Mouse (Mus musculus) forebrain, embryonic 15.5 days (tissue): ENCODE data around the gene Uba3. TPM values are rescaled to one million over a fixed set of nuclear protein-coding genes. Genes with fewer than 3 reads are reported as not detected.

ENCODE experiments used
- ATAC-seq: fragments of 200-750 bp; cut with Nextera tagmentation; replicated peaks from 2 replicates; pipeline ENCODE4 v1.8.0; 2017; ENCODE audit warnings: mild to moderate bottlenecking, moderate TSS enrichment, moderate library complexity
- H3K27ac ChIP-seq: fragments of 300-500 bp; sonication (generic); replicated peaks from 2 replicates; pipeline ENCODE4 v1.5.1; 2015; ENCODE audit warnings: mild to moderate bottlenecking, inconsistent platforms
- H3K27me3 ChIP-seq: fragments of 300-500 bp; sonication (generic); 2 replicates; pipeline ENCODE4 v1.6.1; 2015; ENCODE audit warnings: inconsistent platforms
- H3K36me3 ChIP-seq: fragments of 300-500 bp; sonication (generic); 2 replicates; pipeline ENCODE4 v1.6.1; 2015; ENCODE audit warnings: mild to moderate bottlenecking, inconsistent platforms
- H3K4me1 ChIP-seq: fragments of 300-500 bp; sonication (generic); 2 replicates; pipeline ENCODE4 v1.6.1; 2015; ENCODE audit warnings: inconsistent platforms
- H3K4me2 ChIP-seq: fragments of 300-500 bp; sonication (generic); replicated peaks from 2 replicates; pipeline ENCODE4 v1.6.1; 2015; ENCODE audit warnings: mild to moderate bottlenecking, inconsistent platforms
- H3K4me3 ChIP-seq: fragments of 300-500 bp; sonication (generic); 2 replicates; pipeline ENCODE4 v1.5.1; 2015; ENCODE audit warnings: mild to moderate bottlenecking, inconsistent platforms
- H3K9ac ChIP-seq: fragments of 300-500 bp; sonication (generic); replicated peaks from 2 replicates; pipeline ENCODE4 v1.6.1; 2015; ENCODE audit warnings: mild to moderate bottlenecking, inconsistent platforms
- H3K9me3 ChIP-seq: fragments of 300-500 bp; sonication (generic); 2 replicates; pipeline ENCODE4 v1.6.1; 2016; ENCODE audit warnings: inconsistent platforms
- WGBS: fragments of 180-500 bp; shearing (Covaris S2); methylation state at CpG from one replicate; pipeline ENCODE4 v1.1.7; 2015; ENCODE audit warnings: mixed read lengths; 5-methylcytosine and 5-hydroxymethylcytosine counted together
- polyA plus RNA-seq: library from polyadenylated mRNA; unstranded; fragments of >200 nt; fragmentation: Nextera tagmentation; extraction: Ambion mirVana; gene quantifications from 2 replicates; pipeline ENCODE4 v1.2.1, GENCODE M21; 2015

Gene Uba3
- polyA plus RNA-seq, 1 experiment from 2014 or later: 102 TPM

DNA sequence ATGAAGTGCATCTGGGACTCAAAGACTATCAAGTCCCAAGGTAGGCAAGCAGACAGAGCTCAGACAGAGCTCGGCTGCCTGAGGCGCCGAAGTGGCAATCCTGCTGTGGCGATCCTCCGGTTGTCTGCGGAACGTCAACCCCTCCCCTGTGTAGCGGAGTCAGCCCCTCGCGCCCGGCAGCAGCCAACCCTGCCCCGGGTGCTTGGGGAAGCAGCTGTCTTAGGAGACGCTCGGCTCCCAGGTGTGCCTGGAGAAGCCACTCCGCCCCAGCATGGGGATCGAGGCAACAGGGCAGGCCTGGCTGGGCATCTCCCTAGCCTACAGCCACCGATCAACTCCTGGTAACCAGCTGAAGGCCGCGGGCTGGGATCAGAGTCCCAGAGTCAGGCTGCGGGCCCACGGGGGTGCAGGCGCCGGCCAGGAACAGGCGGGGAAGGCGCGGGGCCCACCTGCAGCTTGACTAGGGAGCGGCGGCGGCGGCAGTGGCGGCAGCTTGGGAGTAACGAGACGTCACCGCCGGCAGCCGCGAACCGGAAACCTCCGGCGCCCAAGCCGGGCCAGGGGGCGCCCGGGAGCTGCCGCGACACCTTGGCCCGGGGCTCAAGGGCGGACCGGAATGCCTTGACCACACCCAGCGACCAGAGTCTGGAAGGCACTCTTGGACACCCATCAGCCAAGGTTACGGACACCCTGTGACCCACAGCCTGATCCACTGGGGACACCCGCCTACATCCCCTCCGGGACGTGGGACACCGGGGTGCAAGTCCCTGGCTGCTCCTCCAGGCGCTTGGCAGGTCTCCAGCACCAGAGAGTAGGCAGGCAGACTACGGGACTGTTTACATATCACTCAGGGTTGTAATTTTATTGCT, 56.8 kb downstream of the Uba3 start, which contains the start of gene Eogt:
TSS of gene Eogt (minus strand) at position 800 of the 869 bp plus-strand sequence.
- peak; percentile 75 for ATAC-seq
- WGBS: under 1% methylated on average over 56 of the region's 56 CpGs
- H3K9me3 ChIP-seq: no peaks in the 10 kb centered on the region
- H3K36me3 ChIP-seq: peaks cover 2% of the 10 kb centered on the region; the same call in 1 of the 2 replicates
- peaks cover 20% of the 10 kb centered on the region for H3K4me1 ChIP-seq
- H3K4me3 ChIP-seq: peak within 1 kb of the TSS; percentile 63
- peak within 1 kb of the TSS; percentile 61 for H3K27ac ChIP-seq
- no peaks in the 10 kb centered on the region for H3K27me3 ChIP-seq
- H3K9ac ChIP-seq: peak within 1 kb of the TSS; percentile 72
- H3K4me2 ChIP-seq: peak within 1 kb of the TSS; percentile 97

DNA sequence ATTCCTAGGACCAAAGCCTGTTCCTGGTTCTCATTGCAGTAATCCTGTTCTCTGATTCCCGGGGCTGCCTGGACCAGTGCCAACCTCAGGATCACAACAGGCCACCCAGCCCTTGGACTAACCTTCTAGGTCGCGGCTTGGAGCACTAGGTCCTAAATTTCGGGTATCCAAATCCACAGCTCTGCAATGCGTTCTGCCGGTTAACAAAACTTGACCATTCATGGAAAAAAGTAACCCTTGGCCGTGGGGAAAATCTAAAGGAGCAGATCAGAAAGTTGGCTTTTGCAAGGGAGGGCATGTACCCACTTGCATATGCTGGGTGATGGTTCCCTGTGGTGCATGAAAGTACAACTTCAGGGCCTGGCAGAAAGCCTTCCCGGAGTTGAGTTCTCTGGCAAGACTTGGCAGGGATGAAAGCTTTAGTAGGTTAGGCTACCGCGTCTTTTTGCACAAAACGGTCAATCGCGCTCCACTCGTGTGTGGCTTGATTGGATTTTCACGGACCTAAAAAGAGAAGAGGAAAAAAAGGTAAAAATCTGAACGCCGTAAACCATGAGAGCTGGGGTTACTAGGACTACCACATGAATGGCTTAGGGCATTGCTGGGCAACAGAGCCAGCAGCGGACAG, 57.6 kb downstream of the Uba3 start:
- WGBS: 14% methylated on average over 18 of the region's 18 CpGs
- Histone ChIP-seq H3K9ac (peak overlapping the region; percentile 72), H3K4me2 (peak overlapping the region; percentile 97), H3K9me3 (no peaks in the 10 kb centered on the region), H3K4me3 (peak overlapping the region; percentile 63), H3K36me3 (no peaks in the 10 kb centered on the region), H3K27me3 (no peaks in the 10 kb centered on the region), H3K4me1 (peaks cover 20% of the 10 kb centered on the region), H3K27ac (peak overlapping the region; percentile 61)
- peak; percentile 27 for ATAC-seq

DNA sequence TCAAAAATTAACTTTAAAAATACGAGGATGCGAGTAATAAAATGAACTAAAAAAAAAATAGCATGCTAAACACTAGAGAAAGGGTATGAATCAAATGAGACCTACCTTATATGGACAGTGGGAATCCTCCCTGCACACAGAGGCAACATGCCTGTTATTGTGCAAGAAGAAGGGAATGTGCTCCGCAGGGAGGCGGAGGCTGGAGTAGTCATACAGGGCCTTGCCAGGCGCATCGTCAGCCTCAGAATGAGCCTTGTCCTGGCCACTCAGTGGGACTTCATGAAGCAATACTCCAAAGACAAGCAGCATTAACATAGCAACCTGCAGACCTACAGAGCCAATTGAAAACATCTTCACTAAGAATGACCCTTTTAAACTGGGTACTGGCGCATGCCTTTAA, 60.3 kb downstream of the Uba3 start:
- Histone ChIP-seq H3K4me3 (no peak overlapping the region), H3K36me3 (no peaks in the 10 kb centered on the region), H3K27me3 (no peaks in the 10 kb centered on the region), H3K4me2 (no peak overlapping the region), H3K27ac (no peak overlapping the region), H3K9ac (no peak overlapping the region), H3K9me3 (no peaks in the 10 kb centered on the region), H3K4me1 (peaks cover 20% of the 10 kb centered on the region)
- ATAC-seq: no peak
- 88% methylated on average over 7 of the region's 7 CpGs for WGBS

DNA sequence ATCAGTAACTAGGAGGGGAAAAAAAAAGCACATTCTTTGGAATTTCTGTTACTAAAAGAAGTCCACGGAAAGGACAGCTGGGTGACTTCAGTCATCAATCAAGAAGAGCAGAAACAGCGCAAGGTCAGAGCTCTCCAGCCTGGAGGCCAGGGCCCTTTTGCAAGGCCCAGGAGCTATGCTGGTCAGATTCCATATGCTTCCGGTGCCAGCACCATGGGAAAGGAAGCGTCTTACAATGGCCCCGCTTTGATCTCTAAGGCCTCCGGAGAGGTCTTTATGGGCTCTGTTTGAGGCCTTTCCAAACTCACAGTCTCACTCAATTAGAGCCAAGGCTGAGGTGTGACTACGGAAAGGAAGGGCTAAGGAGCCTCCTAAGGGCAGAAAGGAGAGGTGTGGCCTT, 61.1 kb downstream of the Uba3 start:
- Histone ChIP-seq H3K4me1 (peaks cover 17% of the 10 kb centered on the region), H3K4me3 (no peak overlapping the region), H3K27ac (no peak overlapping the region), H3K27me3 (no peaks in the 10 kb centered on the region), H3K9me3 (no peaks in the 10 kb centered on the region), H3K36me3 (0 out of 2 replicates have a peak, but pooled peaks cover 1% of the 10 kb centered on the region), H3K9ac (no peak overlapping the region), H3K4me2 (no peak overlapping the region)
- 42% methylated on average over 7 of the region's 7 CpGs for WGBS
- no peak for ATAC-seq

DNA sequence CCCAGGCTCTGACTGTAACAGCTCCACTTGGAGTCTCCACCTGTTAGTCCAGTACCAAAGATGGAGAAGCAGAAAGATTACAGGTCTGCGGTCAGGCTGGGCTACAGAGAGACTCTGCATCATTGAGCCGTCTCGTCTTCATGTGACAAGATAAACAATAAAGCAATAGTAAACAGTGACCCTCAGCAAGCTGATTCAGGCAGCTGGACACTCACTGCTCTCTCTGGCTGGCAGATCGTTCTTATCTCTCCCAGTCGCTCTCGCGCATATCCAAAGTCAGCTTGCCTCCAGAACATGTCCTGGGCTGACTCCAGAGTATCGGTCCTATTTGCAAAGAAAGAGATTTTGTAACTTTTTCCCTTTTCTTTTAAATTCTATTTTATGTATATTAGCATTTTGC, 62.8 kb downstream of the Uba3 start:
- no peak overlapping the region for H3K4me2 ChIP-seq
- no peak overlapping the region for H3K9ac ChIP-seq
- H3K36me3 ChIP-seq: 0 out of 2 replicates have a peak, but pooled peaks cover 3% of the 10 kb centered on the region
- 89% methylated on average over 8 of the region's 8 CpGs for WGBS
- H3K4me3 ChIP-seq: no peak overlapping the region
- no peak overlapping the region for H3K27ac ChIP-seq
- peaks cover under 1% of the 10 kb centered on the region; the same call in 1 of the 2 replicates for H3K4me1 ChIP-seq
- no peaks in the 10 kb centered on the region for H3K27me3 ChIP-seq
- no peaks in the 10 kb centered on the region for H3K9me3 ChIP-seq
- no peak for ATAC-seq

DNA sequence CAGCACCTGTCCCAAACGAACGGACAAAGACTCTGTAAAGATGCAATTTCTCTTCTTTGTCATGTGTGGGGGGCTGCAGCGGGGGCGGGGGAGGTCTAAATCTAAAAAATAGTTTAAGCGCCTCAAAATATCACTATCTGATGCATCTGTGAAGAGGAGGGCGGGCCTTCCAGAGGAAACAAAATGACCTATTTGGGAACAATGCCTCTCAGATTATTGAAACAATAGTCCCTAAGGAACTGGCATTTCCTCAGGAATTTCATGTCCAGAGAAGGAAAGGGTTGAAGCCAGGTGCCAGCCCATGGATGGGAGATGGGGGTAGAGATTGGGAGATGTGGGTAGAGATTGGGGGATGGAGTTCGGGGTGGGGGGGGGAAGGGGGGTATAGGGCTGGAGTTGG, 63.6 kb downstream of the Uba3 start:
- no peak overlapping the region for H3K9ac ChIP-seq
- no peaks in the 10 kb centered on the region for H3K9me3 ChIP-seq
- no peaks in the 10 kb centered on the region for H3K27me3 ChIP-seq
- no peaks in the 10 kb centered on the region for H3K4me1 ChIP-seq
- no peak overlapping the region for H3K4me3 ChIP-seq
- H3K4me2 ChIP-seq: no peak overlapping the region
- H3K36me3 ChIP-seq: 0 out of 2 replicates have a peak, but pooled peaks cover 3% of the 10 kb centered on the region
- no peak for ATAC-seq
- WGBS: 83% methylated on average over 7 of the region's 7 CpGs
- no peak overlapping the region for H3K27ac ChIP-seq

Other genes starting within 250 kb of the Uba3 start
- 0.55 and 0.70 TPM in 2 replicates for gene Fam19a4, start 145.2 kb downstream of the Uba3 start, polyA plus RNA-seq
- gene Eogt, start 56.5 kb downstream of the Uba3 start, polyA plus RNA-seq: 8.0 and 8.2 TPM in 2 replicates
- 36.4 and 37.4 TPM in 2 replicates for gene Tmf1, start 26.5 kb downstream of the Uba3 start, polyA plus RNA-seq
- 111 and 114 TPM in 2 replicates for gene Arl6ip5, start 5.0 kb upstream of the Uba3 start, polyA plus RNA-seq
- 0.08 TPM in 2 replicates for gene Lmod3, start 47.1 kb upstream of the Uba3 start, polyA plus RNA-seq